Mouse (Mus musculus) embryonic facial prominence, embryonic 15.5 days (tissue): ENCODE data around the gene Olfr557. TPM values are rescaled to one million over a fixed set of nuclear protein-coding genes. Genes with fewer than 3 reads are reported as not detected.

Source experiments
- ATAC-seq: fragments of 200-750 bp; cut with Nextera tagmentation; 2 replicates; pipeline ENCODE4 v1.8.0; 2017; ENCODE audit warnings: low read depth, moderate TSS enrichment; ENCODE audit not compliant: insufficient number of reproducible peaks, low FRiP score, low TSS enrichment
- H3K27ac ChIP-seq: fragments of 300-500 bp; sonication (generic); replicated peaks from 2 replicates; pipeline ENCODE4 v1.5.1; 2015; ENCODE audit warnings: mild to moderate bottlenecking, inconsistent platforms
- H3K27me3 ChIP-seq: fragments of 300-500 bp; sonication (generic); 2 replicates; pipeline ENCODE4 v1.6.1; 2015; ENCODE audit warnings: inconsistent platforms
- H3K36me3 ChIP-seq: fragments of 300-500 bp; sonication (generic); 2 replicates; pipeline ENCODE4 v1.6.1; 2015; ENCODE audit warnings: mild to moderate bottlenecking, inconsistent platforms
- H3K4me1 ChIP-seq: fragments of 300-500 bp; sonication (generic); 2 replicates; pipeline ENCODE4 v1.6.1; 2015; ENCODE audit warnings: inconsistent platforms
- H3K4me2 ChIP-seq: fragments of 300-500 bp; sonication (generic); replicated peaks from 2 replicates; pipeline ENCODE4 v1.6.1; 2015; ENCODE audit warnings: mild to moderate bottlenecking, inconsistent platforms
- H3K4me3 ChIP-seq: fragments of 300-500 bp; sonication (generic); replicated peaks from 2 replicates; pipeline ENCODE4 v1.5.1; 2015; ENCODE audit warnings: mild to moderate bottlenecking, inconsistent platforms
- H3K9ac ChIP-seq: fragments of 300-500 bp; sonication (generic); 2 replicates; pipeline ENCODE4 v1.6.1; 2015; ENCODE audit warnings: inconsistent platforms
- H3K9me3 ChIP-seq: fragments of 300-500 bp; sonication (generic); replicated peaks from 2 replicates; pipeline ENCODE4 v1.6.1; 2016; ENCODE audit warnings: inconsistent platforms
- WGBS: fragments of 180-500 bp; shearing (Covaris S2); methylation state at CpG from one replicate; pipeline ENCODE4 v1.1.7; 2015; 5-methylcytosine and 5-hydroxymethylcytosine counted together
- polyA plus RNA-seq: library from polyadenylated mRNA; unstranded; fragments of >200 nt; fragmentation: Nextera tagmentation; extraction: Ambion mirVana; gene quantifications from 2 replicates; pipeline ENCODE4 v1.2.1, GENCODE M21; 2015

Gene Olfr557
- polyA plus RNA-seq, 1 experiment from 2014 or later = 0.09 TPM

- no peak for ATAC-seq
- Histone ChIP-seq H3K27ac (no peak overlapping the region), H3K36me3 (no peaks in the 10 kb centered on the region), H3K9ac (no peak overlapping the region), H3K9me3 (no peaks in the 10 kb centered on the region), H3K27me3 (no peaks in the 10 kb centered on the region), H3K4me1 (no peaks in the 10 kb centered on the region), H3K4me2 (no peak overlapping the region), H3K4me3 (no peak overlapping the region)
- WGBS = 67% methylated on average over 1 of the region's 1 CpGs
Observed at GRCm38 (mm10) chr7:102733793-102734192, 38.1 kb downstream of the Olfr557 start.

DNA sequence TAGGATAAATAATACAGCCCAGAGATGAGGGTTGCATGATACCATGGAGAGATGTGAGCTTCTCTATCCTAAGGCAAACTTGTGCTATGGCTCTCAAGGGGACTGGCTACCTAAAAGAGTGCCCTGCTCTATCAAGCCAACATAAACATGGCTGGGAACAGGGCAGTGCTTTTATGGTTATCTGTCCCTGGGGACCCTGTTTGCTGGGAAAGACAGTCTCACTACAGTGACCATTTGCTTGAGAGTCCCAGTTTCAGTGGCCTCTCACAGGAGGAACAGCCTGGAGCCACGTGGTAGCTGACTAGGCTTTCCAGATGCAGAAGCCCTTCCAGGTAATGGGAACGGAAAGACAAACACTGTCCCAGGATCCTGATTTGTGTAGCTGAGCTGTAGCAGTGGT is 42.0 kb downstream of the Olfr557 start:
- no peak overlapping the region for H3K4me2 ChIP-seq
- H3K36me3 ChIP-seq = no peaks in the 10 kb centered on the region
- H3K27me3 ChIP-seq = no peaks in the 10 kb centered on the region
- no peaks in the 10 kb centered on the region for H3K4me1 ChIP-seq
- no peak overlapping the region for H3K4me3 ChIP-seq
- no peak for ATAC-seq
- no peak overlapping the region for H3K9ac ChIP-seq
- H3K9me3 ChIP-seq = no peaks in the 10 kb centered on the region
- no peak overlapping the region for H3K27ac ChIP-seq
- 51% methylated on average over 2 of the region's 2 CpGs for WGBS

Other genes starting within 250 kb of the Olfr557 start
- gene Olfr543, start 214.2 kb upstream of the Olfr557 start, polyA plus RNA-seq = 0.51 and 0.68 TPM in 2 replicates
- gene Olfr544, start 207.6 kb upstream of the Olfr557 start, polyA plus RNA-seq = 0.68 and 0.71 TPM in 2 replicates
- 0.13 TPM in 1 of 2 replicates, not detected in the other for gene Olfr545, start 196.3 kb upstream of the Olfr557 start, polyA plus RNA-seq
- not detected in 2 replicates for gene Olfr547, start 161.2 kb upstream of the Olfr557 start, polyA plus RNA-seq
- 0.11 and 0.12 TPM in 2 replicates for gene Olfr548-ps1, start 155.0 kb upstream of the Olfr557 start, polyA plus RNA-seq
- 0.08 and 0.16 TPM in 2 replicates for gene Olfr549, start 146.0 kb upstream of the Olfr557 start, polyA plus RNA-seq
- 0.54 and 0.81 TPM in 2 replicates for gene Trim21, start 130.4 kb upstream of the Olfr557 start, polyA plus RNA-seq
- gene Olfr550, start 124.5 kb upstream of the Olfr557 start, polyA plus RNA-seq = 0.20 and 0.68 TPM in 2 replicates
- gene Olfr551, start 104.0 kb upstream of the Olfr557 start, polyA plus RNA-seq = 0.07 TPM in 1 of 2 replicates, not detected in the other
- 0.12 and 0.15 TPM in 2 replicates for gene Olfr552, start 98.1 kb upstream of the Olfr557 start, polyA plus RNA-seq
- 0.14 and 0.21 TPM in 2 replicates for gene Olfr553, start 77.7 kb upstream of the Olfr557 start, polyA plus RNA-seq
- 0.17 TPM in 1 of 2 replicates, not detected in the other for gene Olfr554, start 57.5 kb upstream of the Olfr557 start, polyA plus RNA-seq
- not detected in 2 replicates for gene Olfr555, start 37.1 kb upstream of the Olfr557 start, polyA plus RNA-seq
- not detected in 2 replicates for gene Olfr556, start 31.0 kb upstream of the Olfr557 start, polyA plus RNA-seq
- gene Trim68, start 8.6 kb upstream of the Olfr557 start, polyA plus RNA-seq = 14.9 and 17.4 TPM in 2 replicates
- 0.62 and 0.71 TPM in 2 replicates for gene Olfr558, start 6.3 kb downstream of the Olfr557 start, polyA plus RNA-seq
- gene Olfr33, start 23.2 kb downstream of the Olfr557 start, polyA plus RNA-seq = 0.11 and 0.41 TPM in 2 replicates
- not detected in 2 replicates for gene Olfr559, start 31.6 kb downstream of the Olfr557 start, polyA plus RNA-seq
- gene Olfr560, start 63.5 kb downstream of the Olfr557 start, polyA plus RNA-seq = 0.08 TPM in 1 of 2 replicates, not detected in the other
- 0.18 and 0.35 TPM in 2 replicates for gene Olfr78, start 63.6 kb downstream of the Olfr557 start, polyA plus RNA-seq
- 0.09 and 0.25 TPM in 2 replicates for gene Olfr561, start 75.3 kb downstream of the Olfr557 start, polyA plus RNA-seq
- gene Olfr564, start 107.6 kb downstream of the Olfr557 start, polyA plus RNA-seq = not detected in 2 replicates
- gene Olfr566, start 162.9 kb downstream of the Olfr557 start, polyA plus RNA-seq = 0.18 and 0.51 TPM in 2 replicates
- gene Olfr568, start 181.2 kb downstream of the Olfr557 start, polyA plus RNA-seq = 0.18 TPM in 1 of 2 replicates, not detected in the other
- 0.11 TPM in 1 of 2 replicates, not detected in the other for gene Olfr569, start 195.0 kb downstream of the Olfr557 start, polyA plus RNA-seq
- gene Olfr570, start 198.7 kb downstream of the Olfr557 start, polyA plus RNA-seq = 0.38 and 0.67 TPM in 2 replicates
- 0.08 and 0.09 TPM in 2 replicates for gene Olfr571, start 221.6 kb downstream of the Olfr557 start, polyA plus RNA-seq
- gene Olfr572, start 228.5 kb downstream of the Olfr557 start, polyA plus RNA-seq = not detected in 2 replicates
- gene Olfr573-ps1, start 246.7 kb downstream of the Olfr557 start, polyA plus RNA-seq = not detected in 2 replicates